Mouse (Mus musculus): ENCODE results near the gene Ttc7. TPM values are rescaled to one million over a fixed set of nuclear protein-coding genes. Genes with fewer than 3 reads are reported as not detected.
A peak's percentile ranks its signal among the peaks of the same experiment; 100 is the strongest.

The Ttc7 gene
- polyA plus RNA-seq, 2 experiments = 7.8 to 7.9 TPM

DNA sequence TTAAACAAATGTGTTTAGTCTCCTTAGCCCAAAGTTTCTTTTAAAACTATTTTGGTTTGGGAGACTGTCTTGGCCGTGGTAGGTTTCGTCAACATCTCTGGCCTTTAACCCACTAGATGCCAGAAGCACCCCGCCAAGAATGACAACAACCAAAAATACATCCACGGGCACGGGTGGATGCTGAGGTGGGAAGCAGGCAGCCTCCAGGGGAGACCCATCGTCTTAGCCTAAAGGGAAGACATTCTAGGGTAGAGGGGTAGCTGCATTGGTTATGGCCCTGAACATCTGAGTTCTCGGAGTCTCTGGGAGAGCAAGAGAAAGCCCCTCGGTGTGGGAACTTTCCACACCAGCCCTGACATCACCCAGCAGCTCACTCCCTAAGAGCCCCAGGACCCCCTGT lies 31.4 kb downstream of the Ttc7 start:
- Histone ChIP-seq H3K4me2 (ENCODE audit: low read depth) (no peak overlapping the region), H3K27me3 (ENCODE audit: control insufficient read depth, insufficient read depth, low read length) (no peaks in the 10 kb centered on the region), H3K4me3 (ENCODE audit: insufficient read depth in 1 of 2, low read depth in 2 of 2, low read length in 2 of 2) (no peak overlapping the region), H3K9me3 (ENCODE audit: control insufficient read depth, low read length) (no peaks in the 10 kb centered on the region), H3K27ac (no peak overlapping the region), H3K9ac (replicated peaks) (no peak overlapping the region), H3K36me3 (replicated peaks; ENCODE audit: control insufficient read depth, insufficient read depth, low read depth) (no peaks in the 10 kb centered on the region; the same call in 1 of the 2 replicates), H3K4me1 (replicated peaks; ENCODE audit: control insufficient read depth in 2 of 2, insufficient read depth in 2 of 2, low read length in 1 of 2) (peaks cover 0 to 16% of the 10 kb centered on the region in 2 experiments; a peak in 2 of 4 replicates)
- DNase-seq (ENCODE audit: low read depth in 3 of 3, low spot score in 3 of 3) (no peak), ATAC-seq (ENCODE audit: insufficient read depth) (no peak)
- WGBS (ENCODE audit: insufficient replicate concordance) = 80% methylated on average over 8 of the region's 8 CpGs
- no peak for TF ChIP-seq EP300 (IDR thresholded peaks at IDR 0.05; ENCODE audit: low read depth)
- TF ChIP-seq CTCF (IDR thresholded peaks at IDR 0.05; ENCODE audit: low read depth) = no peak

DNA sequence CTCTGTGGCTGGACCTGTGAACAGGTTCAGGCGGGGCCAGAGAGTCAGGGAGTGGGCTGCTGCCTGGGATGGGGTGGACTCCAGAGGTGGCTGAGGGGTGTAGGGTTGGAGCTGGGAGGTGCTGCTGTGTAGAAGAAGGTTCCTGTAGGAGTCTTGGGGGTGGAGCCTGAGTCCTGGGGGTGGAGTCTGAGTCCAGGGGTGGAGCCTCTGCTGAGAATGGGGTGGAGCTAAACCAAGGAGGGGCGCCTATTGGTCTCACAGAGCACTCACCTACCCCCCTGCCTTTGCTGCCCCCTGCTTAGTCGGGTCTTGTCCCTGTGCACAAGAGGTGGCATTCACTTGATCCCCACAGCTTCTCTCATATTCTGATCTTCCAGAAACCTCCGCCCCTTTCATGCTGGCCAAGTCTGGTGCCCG lies 31.9 kb downstream of the Ttc7 start:
- TF ChIP-seq CTCF (IDR thresholded peaks at IDR 0.05; ENCODE audit: low read depth) (no peak), EP300 (IDR thresholded peaks at IDR 0.05; ENCODE audit: low read depth) (no peak)
- Histone ChIP-seq H3K27me3 (ENCODE audit: control insufficient read depth, insufficient read depth, low read length) (no peaks in the 10 kb centered on the region), H3K27ac (no peak overlapping the region), H3K9ac (replicated peaks) (no peak overlapping the region), H3K36me3 (replicated peaks; ENCODE audit: control insufficient read depth, insufficient read depth, low read depth) (no peaks in the 10 kb centered on the region; the same call in 1 of the 2 replicates), H3K4me2 (ENCODE audit: low read depth) (no peak overlapping the region), H3K4me3 (ENCODE audit: insufficient read depth in 1 of 2, low read depth in 2 of 2, low read length in 2 of 2) (no peak overlapping the region), H3K9me3 (ENCODE audit: control insufficient read depth, low read length) (no peaks in the 10 kb centered on the region), H3K4me1 (replicated peaks; ENCODE audit: control insufficient read depth in 2 of 2, insufficient read depth in 2 of 2, low read length in 1 of 2) (peaks cover 0 to 16% of the 10 kb centered on the region in 2 experiments; a peak in 2 of 4 replicates)
- 67% methylated on average over 5 of the region's 5 CpGs for WGBS (ENCODE audit: insufficient replicate concordance)
- no peak for DNase-seq (ENCODE audit: low read depth in 3 of 3, low spot score in 3 of 3)
- ATAC-seq (ENCODE audit: insufficient read depth) = peak; percentile 53

DNA sequence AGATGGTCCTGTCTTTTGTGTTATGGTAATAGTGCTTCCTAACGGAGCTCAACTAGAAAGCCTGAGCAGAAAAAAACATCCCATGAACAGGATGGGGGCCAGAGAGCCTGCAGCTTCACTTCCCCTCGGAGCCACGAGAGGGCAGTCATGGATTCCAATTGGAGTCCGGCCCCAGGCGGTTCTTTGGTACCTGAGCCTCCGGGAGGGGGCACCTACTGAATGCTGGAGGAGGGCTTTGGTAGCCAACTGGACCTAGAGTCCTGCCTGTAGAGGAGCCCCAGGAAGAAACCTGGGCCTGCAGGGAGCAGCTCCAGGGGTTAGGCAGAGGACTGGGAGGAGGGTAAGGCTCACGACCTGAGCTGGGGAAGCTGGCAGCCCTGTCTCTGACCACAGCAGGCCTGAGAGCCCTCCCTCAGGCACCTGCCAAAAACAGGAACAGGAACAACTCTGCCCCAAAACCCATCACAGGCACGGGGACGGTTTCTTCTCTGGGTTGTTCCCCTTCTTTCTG lies 32.4 kb downstream of the Ttc7 start:
- no peaks in the 10 kb centered on the region; the same call in 1 of the 2 replicates for H3K36me3 ChIP-seq (replicated peaks; ENCODE audit: control insufficient read depth, insufficient read depth, low read depth)
- no peak overlapping the region for H3K4me3 ChIP-seq (ENCODE audit: insufficient read depth in 1 of 2, low read depth in 2 of 2, low read length in 2 of 2)
- peak; percentile 50 to 54 (median 50) for DNase-seq (ENCODE audit: low read depth in 3 of 3, low spot score in 3 of 3)
- H3K27ac ChIP-seq = no peak overlapping the region
- H3K4me2 ChIP-seq (ENCODE audit: low read depth) = no peak overlapping the region
- no peaks in the 10 kb centered on the region for H3K27me3 ChIP-seq (ENCODE audit: control insufficient read depth, insufficient read depth, low read length)
- ATAC-seq (ENCODE audit: insufficient read depth) = peak; percentile 50
- peaks cover 0 to 16% of the 10 kb centered on the region in 2 experiments; a peak in 2 of 4 replicates for H3K4me1 ChIP-seq (replicated peaks; ENCODE audit: control insufficient read depth in 2 of 2, insufficient read depth in 2 of 2, low read length in 1 of 2)
- TF ChIP-seq CTCF (IDR thresholded peaks at IDR 0.05; ENCODE audit: low read depth) (peak; percentile 85), EP300 (IDR thresholded peaks at IDR 0.05; ENCODE audit: low read depth) (no peak)
- no peak overlapping the region for H3K9ac ChIP-seq (replicated peaks)
- 6% methylated on average over 9 of the region's 9 CpGs for WGBS (ENCODE audit: insufficient replicate concordance)
- H3K9me3 ChIP-seq (ENCODE audit: control insufficient read depth, low read length) = no peaks in the 10 kb centered on the region

DNA sequence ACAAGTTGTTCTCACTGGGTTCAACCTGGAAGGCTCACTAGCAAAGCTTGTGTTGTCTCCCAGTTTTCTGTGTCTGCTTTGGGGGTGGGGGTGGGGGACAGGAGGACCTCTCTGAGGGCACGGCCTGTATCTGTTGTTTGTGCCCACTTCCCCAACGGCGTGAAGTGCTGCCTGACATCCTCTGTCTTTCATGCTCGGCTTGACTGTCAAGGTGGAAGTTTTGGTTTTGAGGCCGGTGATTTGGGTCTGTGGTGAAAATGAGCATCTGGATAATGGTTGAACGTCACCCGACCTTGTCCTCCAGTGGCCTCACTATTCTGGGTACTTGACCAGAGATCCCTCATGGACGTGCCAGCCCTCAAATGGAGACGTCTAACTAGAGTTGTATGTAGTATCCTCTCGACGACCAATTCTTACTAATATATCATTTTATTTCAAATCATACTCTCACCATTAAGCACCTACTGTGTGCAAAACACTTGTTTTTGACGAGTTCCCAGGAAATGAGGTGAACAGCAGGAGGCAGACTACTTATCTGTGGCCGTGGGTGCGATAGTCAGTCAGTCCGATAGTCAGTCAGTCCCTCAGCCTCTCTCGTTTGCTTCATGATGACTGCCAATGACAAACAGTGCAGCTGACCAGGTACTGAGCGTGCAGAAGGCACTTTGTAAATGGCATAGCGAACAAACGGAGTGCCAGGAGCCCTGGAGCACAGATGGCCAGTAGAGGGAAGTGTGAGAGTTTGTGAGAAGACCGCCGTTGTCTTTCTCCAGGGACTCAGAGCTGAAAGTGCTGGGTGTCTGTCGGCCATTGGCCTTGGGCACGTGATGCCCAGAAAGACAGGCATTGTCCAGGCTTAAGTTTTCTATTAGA lies 33.4 kb downstream of the Ttc7 start:
- peaks cover 0 to 16% of the 10 kb centered on the region in 2 experiments; a peak in 2 of 4 replicates for H3K4me1 ChIP-seq (replicated peaks; ENCODE audit: control insufficient read depth in 2 of 2, insufficient read depth in 2 of 2, low read length in 1 of 2)
- H3K4me2 ChIP-seq (ENCODE audit: low read depth) = no peak overlapping the region
- H3K27ac ChIP-seq = no peak overlapping the region

DNA sequence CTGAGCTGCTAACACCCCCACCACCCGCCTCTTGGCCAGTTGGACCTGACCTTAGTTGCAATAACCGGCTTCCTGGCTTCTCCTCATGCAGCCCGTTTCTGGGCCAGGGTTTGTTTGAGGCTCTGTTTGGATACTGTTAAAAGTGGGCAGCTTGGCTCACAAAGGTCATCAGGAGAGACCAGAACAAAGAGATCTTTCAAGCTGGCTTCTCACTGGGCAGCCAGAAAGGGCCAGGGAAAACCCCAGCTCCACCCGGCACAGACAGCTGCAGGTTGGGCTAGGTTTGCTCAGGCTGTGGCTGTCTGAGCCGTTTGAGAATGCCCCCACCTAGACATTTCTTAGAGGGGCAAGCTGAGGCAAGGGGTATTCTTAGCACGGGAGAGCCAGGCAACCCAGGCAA lies 34.6 kb downstream of the Ttc7 start:
- Histone ChIP-seq H3K36me3 (replicated peaks; ENCODE audit: control insufficient read depth, insufficient read depth, low read depth) (no peaks in the 10 kb centered on the region), H3K4me2 (ENCODE audit: low read depth) (no peak overlapping the region), H3K9ac (replicated peaks) (no peak overlapping the region), H3K4me1 (replicated peaks; ENCODE audit: control insufficient read depth in 2 of 2, insufficient read depth in 2 of 2, low read length in 1 of 2) (peaks cover 0 to 16% of the 10 kb centered on the region in 2 experiments; a peak in 2 of 4 replicates), H3K27ac (no peak overlapping the region), H3K27me3 (ENCODE audit: control insufficient read depth, insufficient read depth, low read length) (no peaks in the 10 kb centered on the region), H3K4me3 (ENCODE audit: insufficient read depth in 1 of 2, low read depth in 2 of 2, low read length in 2 of 2) (no peak overlapping the region), H3K9me3 (ENCODE audit: control insufficient read depth, low read length) (no peaks in the 10 kb centered on the region)
- no peak for DNase-seq (ENCODE audit: low read depth in 3 of 3, low spot score in 3 of 3)
- peak; percentile 37 for ATAC-seq (ENCODE audit: insufficient read depth)
- no peak for TF ChIP-seq CTCF (IDR thresholded peaks at IDR 0.05; ENCODE audit: low read depth)
- TF ChIP-seq EP300 (IDR thresholded peaks at IDR 0.05; ENCODE audit: low read depth) = no peak
- whole genome bisulfite sequencing (ENCODE audit: insufficient replicate concordance) = 66% methylated on average over 6 of the region's 6 CpGs

More for the DNA sequence above, 33.4 kb downstream of the Ttc7 start:
- Histone ChIP-seq H3K4me3 (ENCODE audit: insufficient read depth in 1 of 2, low read depth in 2 of 2, low read length in 2 of 2) (no peak overlapping the region), H3K36me3 (replicated peaks; ENCODE audit: control insufficient read depth, insufficient read depth, low read depth) (no peaks in the 10 kb centered on the region), H3K9ac (replicated peaks) (no peak overlapping the region), H3K9me3 (ENCODE audit: control insufficient read depth, low read length) (no peaks in the 10 kb centered on the region), H3K27me3 (ENCODE audit: control insufficient read depth, insufficient read depth, low read length) (no peaks in the 10 kb centered on the region)
- ATAC-seq (ENCODE audit: insufficient read depth) = no peak
- WGBS (ENCODE audit: insufficient replicate concordance) = 61% methylated on average over 23 of the region's 23 CpGs
- 0 out of 2 replicates have a peak, but pooled peaks have one; percentile 26 for TF ChIP-seq CTCF (IDR thresholded peaks at IDR 0.05; ENCODE audit: low read depth)
- TF ChIP-seq EP300 (IDR thresholded peaks at IDR 0.05; ENCODE audit: low read depth) = no peak
- no peak for DNase-seq (ENCODE audit: low read depth in 3 of 3, low spot score in 3 of 3)
